Mouse (Mus musculus): ENCODE measurements around the gene Efcab12. TPM values are rescaled to one million over a fixed set of nuclear protein-coding genes. Genes with fewer than 3 reads are reported as not detected.
"Not testable (repeated sequence)": the region's sequence is repeated elsewhere in the genome, so short reads cannot be mapped to it uniquely, and the experiment has no call there.

Gene Efcab12
- total RNA-seq, 2 experiments from 2014 or later, result not detected

GRCm38 (mm10) chr6:115830779-115831601 is 7.2 kb downstream of the Efcab12 start:
- TF ChIP-seq CTCF (IDR thresholded peaks at IDR 0.05), result no peak
- H3K27ac ChIP-seq, result no peak overlapping the region
- no peak for DNase-seq
- intact Hi-C loops (cut with DNase I), result no loop called here
- no peak overlapping the region for H3K4me3 ChIP-seq

DNA sequence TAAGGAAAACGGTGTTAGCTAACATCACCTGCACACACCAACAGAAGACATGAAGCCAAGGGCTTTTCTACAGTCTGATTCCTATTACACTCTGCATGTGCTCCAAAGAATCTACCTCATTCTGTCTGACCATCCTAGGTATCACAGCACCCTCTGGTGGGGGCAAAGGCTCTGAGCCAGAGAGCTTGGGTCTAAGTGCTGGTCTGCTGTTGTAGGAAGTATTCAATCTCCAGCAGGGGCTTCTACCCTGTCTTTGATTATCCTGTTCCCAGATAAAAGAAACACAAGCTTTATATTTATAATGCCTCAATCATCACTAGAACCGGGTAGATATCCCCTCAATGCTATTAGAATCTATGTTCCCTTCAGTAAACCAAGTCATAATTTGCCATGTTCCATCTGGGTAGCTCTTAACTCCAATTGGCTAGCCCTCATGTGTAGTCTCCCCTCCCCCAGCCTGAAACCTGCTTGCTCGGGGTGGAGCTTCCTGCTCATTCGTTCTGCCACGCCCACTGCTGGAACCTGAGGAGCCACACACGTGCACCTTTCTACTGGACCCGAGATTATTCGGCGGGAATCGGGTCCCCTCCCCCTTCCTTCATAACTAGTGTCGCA is 14.3 kb downstream of the Efcab12 start:
- TF ChIP-seq CTCF (IDR thresholded peaks at IDR 0.05), result peak; percentile 67
- intact Hi-C loops (cut with DNase I); H3K27ac ChIP-seq: not testable (repeated sequence)
- peak; percentile 65 for DNase-seq
- peak overlapping the region; percentile 17; the same call in 1 of the 2 replicates for H3K4me3 ChIP-seq

GRCm38 (mm10) chr6:115821216-115821993 is 16.8 kb downstream of the Efcab12 start:
- Histone ChIP-seq H3K27ac (no peak overlapping the region), H3K4me3 (no peak overlapping the region)
- DNase-seq, result no peak
- TF ChIP-seq CTCF (IDR thresholded peaks at IDR 0.05), result no peak
- intact Hi-C loops (cut with DNase I), result no loop called here

DNA sequence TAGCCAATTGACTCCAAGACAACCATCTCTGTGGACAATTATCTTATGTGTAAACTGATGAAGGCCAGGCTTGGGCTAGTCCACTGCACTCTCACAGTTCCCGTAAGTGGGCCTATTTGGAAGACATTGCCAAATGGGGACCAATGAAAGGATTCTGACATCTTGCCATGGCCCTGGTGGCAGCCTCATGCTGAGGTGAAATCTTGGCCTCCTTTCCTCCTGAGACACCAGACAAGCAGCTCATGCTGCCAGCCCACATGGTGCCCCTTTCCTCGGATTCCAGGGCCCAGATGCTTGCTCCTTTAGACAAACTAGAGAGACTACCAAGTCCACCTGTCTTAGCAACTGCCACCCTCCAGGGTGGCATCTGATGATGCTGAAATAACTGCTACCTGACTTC is 20.1 kb downstream of the Efcab12 start:
- intact Hi-C loops (cut with DNase I), result no loop called here
- no peak for TF ChIP-seq CTCF (IDR thresholded peaks at IDR 0.05)

DNA sequence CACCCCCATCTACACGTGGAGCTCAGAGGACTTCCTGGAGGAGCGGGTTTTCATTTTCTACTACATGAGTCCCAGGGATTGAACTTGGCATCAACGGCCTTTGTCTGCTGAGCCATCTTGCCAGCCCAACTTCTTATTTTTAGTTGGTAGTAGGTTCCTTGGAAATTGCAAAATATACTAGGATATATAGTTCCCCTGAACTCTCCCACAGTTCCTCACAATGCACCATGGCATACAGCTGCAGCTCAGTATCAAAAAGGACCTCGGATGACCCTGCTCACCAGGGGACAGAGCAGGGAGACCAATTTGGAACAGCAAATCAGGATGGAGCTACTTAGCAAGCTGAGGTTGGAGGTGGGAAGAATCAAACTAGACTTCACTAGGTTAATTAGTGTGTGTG is 23.2 kb downstream of the Efcab12 start:
- TF ChIP-seq CTCF (IDR thresholded peaks at IDR 0.05), result no peak
- Histone ChIP-seq H3K27ac (peak overlapping the region; percentile 83), H3K4me3 (no peak overlapping the region)
- intact Hi-C loops (cut with DNase I), result no loop called here
- no peak for DNase-seq

More for the DNA sequence above, 20.1 kb downstream of the Efcab12 start:
- H3K27ac ChIP-seq, result no peak overlapping the region
- DNase-seq, result no peak
- H3K4me3 ChIP-seq, result no peak overlapping the region

GRCm38 (mm10) chr6:115814104-115814503 is 24.1 kb downstream of the Efcab12 start:
- Histone ChIP-seq H3K4me3 (no peak overlapping the region), H3K27ac (peak overlapping the region; percentile 83)
- intact Hi-C loops (cut with DNase I), result no loop called here
- peak; percentile 68 for TF ChIP-seq CTCF (IDR thresholded peaks at IDR 0.05)
- peak; percentile 76 for DNase-seq

DNA sequence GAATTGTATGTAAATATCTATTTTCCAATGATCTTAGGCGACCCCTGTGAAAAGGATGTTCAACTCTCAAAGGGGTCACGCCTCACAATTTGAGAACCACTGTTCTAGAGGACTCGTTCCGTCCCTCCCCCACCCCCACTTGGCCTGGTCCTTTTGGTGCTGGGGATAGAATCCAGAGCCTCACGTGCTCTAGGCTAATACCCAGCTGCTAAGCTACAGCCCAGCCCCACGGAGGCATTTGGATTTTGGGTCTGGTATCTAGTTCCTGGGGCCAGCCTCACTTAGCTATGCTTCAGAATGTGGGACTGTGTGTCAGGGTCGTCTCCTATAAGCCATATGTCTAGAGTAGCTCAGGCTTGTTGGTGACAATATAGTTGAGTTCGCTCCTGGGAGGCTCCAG is 26.6 kb downstream of the Efcab12 start:
- TF ChIP-seq CTCF (IDR thresholded peaks at IDR 0.05), result no peak
- no peak for DNase-seq
- Histone ChIP-seq H3K27ac (no peak overlapping the region), H3K4me3 (no peak overlapping the region)
- intact Hi-C loops (cut with DNase I), result no loop called here

DNA sequence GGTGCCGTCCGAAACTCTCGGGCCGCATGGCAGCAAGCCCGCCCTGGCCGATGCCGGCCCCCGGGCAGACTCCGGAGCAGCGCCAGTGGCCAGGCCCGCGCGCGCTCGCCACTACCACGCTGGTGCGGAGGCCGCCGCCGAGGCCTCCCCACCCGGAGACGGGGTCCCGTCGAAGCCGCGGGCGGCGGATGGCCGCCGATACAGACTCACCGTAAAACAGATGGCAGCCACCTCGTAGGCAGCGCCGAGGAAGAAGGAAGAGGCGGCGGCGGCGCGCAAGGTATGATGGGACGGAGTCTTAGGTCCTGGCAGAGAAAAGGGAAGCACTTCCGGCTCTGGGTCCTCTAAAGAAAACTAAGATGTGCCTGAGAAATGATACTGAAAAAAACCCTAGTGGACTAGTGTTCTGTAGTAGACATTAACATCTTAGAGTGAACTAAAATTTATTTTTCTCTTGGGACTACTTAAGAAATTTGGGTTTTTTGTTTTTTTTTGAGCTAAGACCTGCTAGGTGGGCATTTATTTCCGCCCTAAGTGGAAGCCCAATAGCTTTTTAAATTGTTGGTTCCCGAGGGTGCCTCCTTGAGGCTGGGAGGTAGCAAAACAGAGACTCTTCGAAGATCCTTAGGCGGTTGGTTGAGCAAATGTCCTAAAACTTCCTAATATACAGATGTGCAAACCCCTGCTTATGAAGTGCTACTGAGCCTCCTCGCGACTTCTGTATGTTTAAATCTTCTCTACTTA is 29.6 kb downstream of the Efcab12 start, which contains the start of gene Rpl32:
Gene Rpl32, minus strand, starts transcription at position 260 of the 744 bp plus-strand sequence.
- peak; percentile 90 for DNase-seq
- Histone ChIP-seq H3K27ac (peak within 1 kb of the TSS; percentile 93), H3K4me3 (peak within 1 kb of the TSS; percentile 90)
- intact Hi-C loops (cut with DNase I), result loop anchor here (10.0 kb wide), 1 partner anchor 204 kb away; the partner anchor contains the start of gene Mkrn2
- peak; percentile 68 for TF ChIP-seq CTCF (IDR thresholded peaks at IDR 0.05)

DNA sequence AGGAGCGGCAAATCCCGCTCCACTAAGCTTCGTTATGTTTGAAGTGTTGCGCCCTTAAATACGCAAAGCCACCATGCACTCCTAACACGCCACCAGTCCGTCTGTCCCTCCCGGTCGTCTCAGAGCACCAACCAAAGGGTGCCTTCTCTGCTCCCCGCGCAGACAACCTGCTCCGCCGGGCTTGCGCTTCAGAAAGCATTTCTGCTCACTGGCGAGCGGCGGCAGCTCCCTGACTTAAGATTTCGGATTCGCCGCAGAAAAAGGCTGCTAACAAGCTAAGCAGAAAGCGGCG is 30.1 kb downstream of the Efcab12 start:
- intact Hi-C loops (cut with DNase I), result loop anchor here (10.0 kb wide), 1 partner anchor 203 kb away; the partner anchor contains the start of gene Mkrn2
- no peak for TF ChIP-seq CTCF (IDR thresholded peaks at IDR 0.05)
- no peak for DNase-seq
- Histone ChIP-seq H3K27ac (peak overlapping the region; percentile 93), H3K4me3 (peak overlapping the region; percentile 90)

DNA sequence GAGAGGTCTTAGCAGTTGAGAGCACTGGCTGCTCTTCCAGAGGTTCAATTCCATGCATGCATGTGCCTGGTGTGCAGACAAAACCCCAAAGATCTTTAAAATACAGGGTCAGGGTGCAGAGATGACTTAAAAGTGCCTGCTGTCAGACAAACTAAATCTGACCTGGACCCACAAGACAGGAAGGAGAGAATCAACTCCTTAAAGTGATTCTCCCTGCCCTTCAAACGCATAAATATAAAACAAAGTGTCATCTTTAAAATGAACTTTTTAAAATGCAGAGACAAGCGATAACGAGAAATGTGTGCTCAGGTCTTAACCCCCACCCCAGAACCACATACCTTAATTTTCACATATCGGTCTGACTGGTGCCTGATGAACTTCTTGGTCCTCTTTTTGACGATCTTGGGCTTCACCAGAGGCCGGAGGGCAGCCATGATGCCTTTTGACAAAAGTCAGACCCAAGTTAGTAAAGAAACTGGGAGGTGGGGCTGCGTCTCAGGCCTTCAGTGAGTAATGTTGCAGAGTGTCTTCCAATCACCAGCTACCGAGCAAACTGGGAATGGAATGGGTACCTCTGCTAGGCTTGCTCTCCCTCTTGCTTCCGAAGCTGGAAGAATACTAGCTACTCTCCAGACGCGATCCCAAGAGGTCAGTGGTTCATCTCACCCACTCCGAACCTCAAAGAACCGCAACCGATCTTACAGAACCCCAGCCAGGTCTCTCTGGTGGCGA is 30.6 kb downstream of the Efcab12 start:
- intact Hi-C loops (cut with DNase I), result loop anchor here (10.0 kb wide), 1 partner anchor 203 kb away; the partner anchor contains the start of gene Mkrn2
- Histone ChIP-seq H3K27ac (peak overlapping the region; percentile 93), H3K4me3 (peak overlapping the region; percentile 90)
- DNase-seq, result no peak
- no peak for TF ChIP-seq CTCF (IDR thresholded peaks at IDR 0.05)

DNA sequence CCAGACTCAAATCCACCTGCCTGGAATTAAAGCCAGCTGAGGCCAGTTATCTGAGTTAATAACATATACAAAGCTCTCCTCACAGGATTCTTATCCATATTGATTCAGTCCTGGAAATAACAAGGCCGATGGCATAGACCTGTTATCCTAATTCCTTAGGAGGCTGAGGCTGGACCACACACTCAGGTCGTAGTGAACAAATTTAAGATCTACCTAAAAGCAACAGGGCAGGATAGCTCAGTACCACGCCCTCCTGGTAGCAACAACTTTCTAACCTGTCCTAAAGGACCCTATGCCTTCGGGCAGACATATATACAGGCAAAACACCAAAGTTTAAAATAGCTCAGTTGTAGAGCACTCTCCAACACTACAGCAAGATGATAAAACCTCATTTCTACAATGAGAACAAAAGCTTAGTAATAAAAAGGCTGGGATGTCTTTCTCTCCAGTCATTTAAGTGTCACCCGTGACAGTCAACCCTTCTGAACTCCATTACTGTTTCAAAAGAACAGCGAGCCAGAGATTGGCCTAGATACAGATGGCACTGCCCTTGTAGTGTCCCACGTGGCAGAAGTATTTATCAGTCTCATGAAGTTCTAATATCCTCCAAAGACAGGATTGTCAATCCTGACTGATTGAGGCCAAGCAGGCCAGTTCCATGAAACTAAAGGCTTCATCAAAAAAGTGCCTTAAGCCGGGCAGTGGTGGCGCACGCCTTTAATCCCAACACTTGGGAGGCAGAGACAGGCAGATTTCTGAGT is 33.6 kb downstream of the Efcab12 start:
- intact Hi-C loops (cut with DNase I), result loop anchor here (10.0 kb wide), 1 partner anchor 200 kb away; the partner anchor contains the start of gene Mkrn2
- no peak for TF ChIP-seq CTCF (IDR thresholded peaks at IDR 0.05)
- Histone ChIP-seq H3K4me3 (no peak overlapping the region), H3K27ac (no peak overlapping the region)
- DNase-seq, result no peak

All from gastrocnemius, adult 2 months (tissue).